Mouse (Mus musculus) c-Kit-positive CD71-positive TER-119-positive erythroid progenitor cells, embryonic 14.5 days (primary cell): ENCODE results near the gene Ctnna2.

Source experiments
- DNase-seq: peaks from one replicate; pipeline ENCODE4 v3.0.0-alpha.2; 2013; ENCODE audit warnings: low spot score

Ctnna2 gene

GRCm38 (mm10) chr6:77582568-77582967, 396.9 kb downstream of the Ctnna2 start:
- DNase-seq = no peak

DNA sequence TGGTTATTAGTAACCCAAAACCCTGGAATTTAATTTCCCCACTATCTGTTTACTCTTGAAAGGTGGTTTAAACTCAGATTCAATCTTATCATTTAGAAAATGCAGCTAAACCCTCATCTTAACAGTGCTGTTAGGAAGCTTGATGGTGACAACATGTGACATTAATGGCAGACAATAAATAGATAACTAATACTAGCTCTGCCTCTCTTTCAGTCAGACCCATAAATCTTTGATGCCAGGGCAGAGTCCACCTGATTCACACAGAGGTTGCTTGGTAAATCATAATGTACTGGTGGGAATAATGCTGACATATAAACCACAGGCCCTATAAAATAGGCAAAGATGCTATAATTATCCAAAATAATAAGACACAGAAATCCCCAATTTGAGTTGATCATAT, 398.6 kb downstream of the Ctnna2 start:
- no peak for DNase-seq

DNA sequence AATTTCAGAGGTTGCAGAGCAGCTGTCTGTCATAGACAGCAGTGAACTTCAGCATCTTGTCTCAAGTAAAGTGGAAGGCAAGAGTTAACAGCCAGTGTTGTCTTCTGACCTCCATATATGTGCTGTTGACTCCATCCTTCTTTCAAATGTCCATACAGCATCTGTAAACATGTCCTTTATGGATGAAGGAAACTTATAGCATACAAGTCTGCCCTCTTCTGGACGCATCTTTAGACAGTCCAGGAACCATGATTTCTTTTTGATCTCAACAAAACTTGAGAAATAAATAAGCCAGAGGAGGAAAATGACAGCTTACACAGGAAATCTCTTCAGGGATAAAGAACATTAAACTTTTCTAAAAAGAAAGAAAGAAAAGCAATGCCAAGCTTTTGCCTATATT, 400.9 kb downstream of the Ctnna2 start:
- no peak for DNase-seq

DNA sequence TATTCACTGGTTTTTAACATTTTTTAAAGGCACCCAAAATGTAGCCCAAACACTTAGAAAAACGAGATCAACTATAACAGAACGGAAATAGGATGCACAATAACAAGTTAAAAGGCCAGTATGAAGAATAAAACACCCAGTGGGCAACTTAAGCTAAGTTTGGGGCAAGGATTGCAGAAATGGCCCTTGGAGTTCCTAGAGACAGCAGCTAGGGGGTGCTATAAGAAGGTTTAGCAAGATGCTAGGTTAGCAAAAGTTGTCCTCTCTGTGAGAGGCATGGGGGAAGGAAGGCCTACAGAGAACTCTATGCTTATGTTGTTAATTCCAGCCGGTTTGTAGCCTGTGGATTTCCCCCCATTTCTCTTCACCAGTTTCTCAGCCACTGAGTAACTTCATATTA, 401.9 kb downstream of the Ctnna2 start:
- DNase-seq = no peak

GRCm38 (mm10) chr6:77572614-77573013, 406.9 kb downstream of the Ctnna2 start:
- no peak for DNase-seq

DNA sequence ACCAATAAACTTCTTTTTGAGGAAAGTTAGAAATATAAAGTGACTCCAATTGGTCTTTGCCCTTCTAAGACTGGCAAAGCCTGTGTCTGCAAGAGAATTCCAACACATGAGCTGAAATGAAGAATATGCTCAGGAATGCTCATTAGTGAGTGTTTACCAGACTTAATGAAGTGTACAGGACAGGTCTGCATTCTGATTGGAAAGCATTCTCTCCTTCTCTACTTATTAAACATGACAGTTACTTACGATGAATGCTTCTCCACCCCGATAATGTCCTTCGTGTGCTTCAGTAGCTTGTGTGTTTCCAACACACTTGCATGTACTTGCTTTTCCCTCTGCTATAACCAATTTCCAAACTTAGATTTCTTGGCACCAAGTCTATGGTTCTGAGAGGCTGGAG, 409.6 kb downstream of the Ctnna2 start:
- DNase-seq = no peak

- no peak for DNase-seq
These were observed 423.3 kb downstream of the Ctnna2 start for GRCm38 (mm10) chr6:77556181-77556580.

- DNase-seq = no peak
These were observed 442.3 kb downstream of the Ctnna2 start for GRCm38 (mm10) chr6:77537055-77537807.

DNA sequence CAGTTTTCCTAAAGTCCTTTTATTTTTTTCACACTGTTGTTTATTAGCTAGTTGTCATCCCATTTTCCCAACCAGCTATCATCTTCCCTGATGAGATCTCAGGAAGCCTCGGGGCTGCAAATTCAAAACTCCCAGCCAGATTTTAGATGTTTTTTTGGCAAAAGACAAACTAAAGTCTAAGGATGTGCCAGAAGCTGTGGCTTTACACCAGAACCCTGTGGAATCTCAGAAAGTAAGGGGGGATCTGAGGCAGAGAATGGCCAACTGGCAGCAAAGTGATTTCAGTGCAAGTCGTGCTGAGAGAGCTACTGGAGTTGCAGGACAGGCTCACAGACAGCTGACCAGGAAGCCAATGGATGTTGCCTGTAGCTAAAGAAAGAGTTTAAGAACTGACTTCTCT, 451.9 kb downstream of the Ctnna2 start:
- no peak for DNase-seq

GRCm38 (mm10) chr6:77521836-77522235, 457.7 kb downstream of the Ctnna2 start:
- DNase-seq = no peak

- DNase-seq = no peak
These were observed 463.0 kb downstream of the Ctnna2 start for GRCm38 (mm10) chr6:77516515-77516914.

DNA sequence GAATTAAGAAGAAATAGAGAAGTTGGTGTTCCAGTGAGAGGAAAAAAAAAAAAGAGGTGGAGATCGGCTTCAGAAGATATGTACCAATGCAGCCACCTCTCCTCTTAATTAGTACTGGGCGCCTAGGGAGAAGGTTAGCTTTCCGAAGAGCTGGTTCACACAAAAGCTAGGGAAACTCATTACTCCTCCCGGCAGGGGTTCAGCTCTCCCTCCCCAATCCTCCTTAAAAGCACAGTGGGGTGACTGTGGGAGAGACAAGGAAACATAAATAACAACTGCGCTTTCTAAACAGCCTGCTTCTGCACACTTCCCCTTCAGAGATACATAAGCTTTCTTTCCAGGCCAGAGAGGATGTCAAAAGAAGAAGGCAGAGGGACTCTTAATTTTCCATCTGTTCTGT, 467.7 kb downstream of the Ctnna2 start:
- DNase-seq = no peak

GRCm38 (mm10) chr6:77491721-77492120, 487.8 kb downstream of the Ctnna2 start:
- no peak for DNase-seq

GRCm38 (mm10) chr6:77486658-77487057, 492.8 kb downstream of the Ctnna2 start:
- no peak for DNase-seq

DNA sequence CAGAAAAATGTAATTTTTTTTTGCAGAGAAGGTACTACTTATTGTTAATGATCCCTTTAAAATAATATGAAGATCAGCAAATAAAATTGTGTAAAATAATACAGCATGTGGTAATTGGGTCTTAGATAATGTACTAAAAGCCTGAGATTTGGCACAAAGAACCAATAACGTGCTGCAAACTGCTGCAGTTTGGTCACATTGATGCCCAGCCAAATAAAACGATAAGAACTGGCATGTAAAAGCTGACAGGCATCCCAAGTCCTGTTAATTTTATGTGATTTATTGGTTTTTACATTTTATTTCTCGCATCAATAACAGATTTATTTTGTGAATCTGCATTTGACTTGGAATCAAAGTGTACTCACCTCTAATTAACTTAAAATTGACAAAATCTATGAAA, 497.4 kb downstream of the Ctnna2 start:
- no peak for DNase-seq

DNA sequence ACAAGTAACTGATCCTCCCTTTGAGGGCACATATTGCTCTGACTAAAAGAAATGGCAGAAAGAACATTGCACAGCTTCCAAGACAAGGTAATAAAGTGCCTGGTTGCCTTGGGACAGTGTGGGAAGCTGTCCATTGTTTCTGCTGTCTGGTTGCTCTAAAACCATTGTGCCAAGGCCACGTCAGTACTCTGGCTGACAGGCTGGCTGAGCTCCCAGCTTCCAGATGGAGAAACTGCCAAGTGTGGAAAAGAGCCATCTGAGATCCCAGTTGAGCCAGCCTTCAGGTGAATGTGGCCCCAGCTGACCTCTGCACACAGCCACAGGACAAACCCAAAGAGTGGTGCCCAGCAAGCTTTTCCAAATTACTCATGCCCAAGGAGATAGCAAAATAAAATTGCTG, 504.1 kb downstream of the Ctnna2 start:
- no peak for DNase-seq

GRCm38 (mm10) chr6:77473256-77473655, 506.2 kb downstream of the Ctnna2 start:
- no peak for DNase-seq

DNA sequence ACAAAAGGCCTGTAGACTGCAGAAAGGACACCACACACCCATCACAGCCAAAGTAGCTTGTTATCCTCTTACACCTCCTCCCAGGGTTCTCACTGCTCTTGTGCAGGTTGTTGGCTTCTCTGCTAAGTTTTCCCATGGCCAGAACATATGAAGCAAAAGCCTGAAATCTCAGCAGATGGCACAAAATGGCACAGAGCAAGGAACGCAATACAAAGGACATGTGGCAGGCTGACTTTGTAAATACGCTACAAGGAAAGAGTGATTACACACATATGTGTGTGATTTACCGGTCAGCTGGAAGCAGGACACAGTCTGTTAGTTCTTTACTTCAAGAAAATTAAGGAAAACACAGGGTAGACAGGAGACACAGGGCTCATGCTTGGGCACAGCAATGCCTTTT, 511.4 kb downstream of the Ctnna2 start:
- no peak for DNase-seq

DNA sequence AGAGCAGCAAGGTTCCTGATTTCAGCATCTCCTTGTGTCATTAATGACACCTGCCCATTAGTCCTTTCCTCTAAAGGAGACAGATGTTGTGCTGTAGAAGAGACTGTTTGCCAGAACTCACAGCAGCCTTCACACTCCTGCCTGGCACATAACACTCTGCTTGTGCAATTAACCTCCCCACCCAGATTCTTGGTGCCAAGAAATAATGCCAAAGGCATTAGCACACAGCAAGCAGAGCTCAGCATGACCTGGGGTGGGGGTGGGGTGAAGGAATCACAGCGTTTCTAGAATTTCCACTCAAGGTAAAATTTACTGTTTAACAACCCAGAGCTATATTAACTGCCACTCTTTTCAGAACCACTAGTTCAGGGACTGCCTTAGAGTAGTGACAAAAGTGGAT, 516.8 kb downstream of the Ctnna2 start:
- DNase-seq = no peak

- no peak for DNase-seq
These were observed 521.6 kb downstream of the Ctnna2 start for GRCm38 (mm10) chr6:77457919-77458318.

- no peak for DNase-seq
These were observed 532.6 kb downstream of the Ctnna2 start for GRCm38 (mm10) chr6:77446861-77447260.

- no peak for DNase-seq
These were observed 535.6 kb downstream of the Ctnna2 start for GRCm38 (mm10) chr6:77443906-77444305.

- no peak for DNase-seq
These were observed 538.4 kb downstream of the Ctnna2 start for GRCm38 (mm10) chr6:77441051-77441450.

GRCm38 (mm10) chr6:77430381-77430780, 549.1 kb downstream of the Ctnna2 start:
- DNase-seq = no peak
